Mouse (Mus musculus): ENCODE data around the gene Camta1. TPM values are rescaled to one million over a fixed set of nuclear protein-coding genes. Genes with fewer than 3 reads are reported as not detected.

Camta1 gene
- total RNA-seq, 2 experiments from 2014 or later, result 2.9 to 70.2 TPM

DNA sequence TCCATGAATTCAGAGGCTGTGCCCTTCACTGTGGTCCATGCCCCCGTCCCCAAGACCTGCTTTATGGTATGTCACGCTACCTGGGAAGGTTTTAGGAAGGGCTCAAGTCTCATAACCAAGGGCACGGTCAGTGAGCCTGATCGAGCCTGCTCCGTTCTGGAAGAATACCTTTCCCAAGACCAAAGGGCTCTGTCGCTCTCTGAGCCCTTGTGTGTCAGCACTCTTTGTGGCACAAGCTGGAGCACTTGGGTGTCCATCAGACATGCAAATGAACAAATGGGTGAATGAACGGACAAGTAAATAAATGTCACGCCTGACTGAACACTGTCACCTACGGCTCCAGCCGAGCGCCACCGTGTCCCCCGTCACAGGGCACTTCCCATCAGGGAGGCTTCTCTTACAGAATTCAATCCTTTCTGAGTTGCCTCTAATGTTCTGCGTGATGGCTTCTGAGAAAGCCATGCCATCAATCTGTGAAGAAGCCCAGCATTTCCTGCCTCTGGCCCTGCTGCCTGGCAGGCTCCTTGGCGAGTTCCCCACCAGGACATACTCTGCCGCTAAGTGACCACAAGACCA is 386.7 kb downstream of the Camta1 start:
- no peak for ATAC-seq (ENCODE audit: poor library complexity, severe bottlenecking)

DNA sequence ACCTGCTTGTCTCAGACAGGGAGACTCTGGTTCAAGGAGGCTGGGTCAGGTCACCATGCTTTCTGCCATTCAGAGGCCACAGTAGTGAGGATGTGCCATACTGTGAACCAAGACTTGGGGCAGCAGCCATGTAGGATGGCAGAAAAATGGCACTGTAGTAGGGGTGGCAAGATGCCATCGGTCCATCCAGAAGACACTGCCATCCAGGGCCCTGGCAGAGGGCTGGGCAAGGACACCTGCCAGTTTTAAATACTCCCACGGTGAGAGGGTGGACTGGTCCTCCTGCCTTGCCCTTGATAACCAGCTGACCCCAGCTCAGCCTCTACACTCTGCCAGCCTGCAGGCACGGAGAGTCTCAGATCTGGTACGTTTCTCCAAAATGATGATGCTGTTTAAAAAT is 389.8 kb downstream of the Camta1 start:
- no peak for ATAC-seq (ENCODE audit: poor library complexity, severe bottlenecking)

- ATAC-seq (ENCODE audit: poor library complexity, severe bottlenecking), result no peak
Observed at GRCm38 (mm10) chr4:151468381-151468780, 393.3 kb downstream of the Camta1 start.

GRCm38 (mm10) chr4:151458686-151459085 is 403.0 kb downstream of the Camta1 start:
- ATAC-seq (ENCODE audit: poor library complexity, severe bottlenecking), result no peak

GRCm38 (mm10) chr4:151454611-151455010 is 407.1 kb downstream of the Camta1 start:
- ATAC-seq (ENCODE audit: poor library complexity, severe bottlenecking), result no peak

- ATAC-seq (ENCODE audit: poor library complexity, severe bottlenecking), result no peak
Observed at GRCm38 (mm10) chr4:151454065-151454464, 407.6 kb downstream of the Camta1 start.

DNA sequence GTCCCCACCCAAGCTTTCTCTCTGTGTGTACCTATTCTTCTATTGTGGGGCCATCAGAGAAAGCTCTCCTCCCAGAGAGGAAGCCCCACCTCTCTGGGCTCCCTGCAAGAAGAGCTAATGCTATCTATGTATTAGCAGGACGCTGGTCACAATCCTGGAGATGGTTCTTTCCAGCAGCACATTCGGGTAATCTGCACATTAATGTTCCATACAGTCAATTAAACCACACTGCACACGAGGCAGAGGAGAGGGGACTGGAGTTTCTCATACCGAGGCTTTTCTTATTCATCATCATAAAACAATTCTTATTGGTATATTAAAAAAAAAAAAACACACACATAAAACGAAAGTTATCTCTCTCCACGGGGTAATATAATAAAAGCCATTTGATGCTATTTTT is 409.8 kb downstream of the Camta1 start:
- ATAC-seq (ENCODE audit: poor library complexity, severe bottlenecking), result no peak

- no peak for ATAC-seq (ENCODE audit: poor library complexity, severe bottlenecking)
Observed at GRCm38 (mm10) chr4:151449981-151450380, 411.7 kb downstream of the Camta1 start.

DNA sequence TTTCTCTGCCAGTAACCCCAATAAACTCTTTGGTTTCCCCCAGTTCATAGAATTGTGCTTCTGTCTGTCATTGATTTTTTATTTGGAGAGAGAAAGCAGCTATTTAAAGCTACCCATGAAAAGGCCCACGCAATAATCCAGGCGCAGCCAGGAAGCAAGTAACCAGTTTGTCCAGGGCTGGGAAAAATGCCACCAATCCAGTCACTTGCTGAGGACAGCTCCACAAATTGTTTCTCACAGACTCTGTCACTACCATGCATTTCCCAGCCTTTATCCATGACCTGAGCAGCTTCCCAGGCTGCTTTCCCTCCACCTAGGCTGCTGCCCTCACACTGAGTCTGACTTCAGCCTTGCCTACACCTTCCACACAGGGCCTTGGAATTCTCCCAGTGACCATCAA is 413.3 kb downstream of the Camta1 start:
- ATAC-seq (ENCODE audit: poor library complexity, severe bottlenecking), result no peak

- no peak for ATAC-seq (ENCODE audit: poor library complexity, severe bottlenecking)
Observed at GRCm38 (mm10) chr4:151444665-151445064, 417.0 kb downstream of the Camta1 start.

DNA sequence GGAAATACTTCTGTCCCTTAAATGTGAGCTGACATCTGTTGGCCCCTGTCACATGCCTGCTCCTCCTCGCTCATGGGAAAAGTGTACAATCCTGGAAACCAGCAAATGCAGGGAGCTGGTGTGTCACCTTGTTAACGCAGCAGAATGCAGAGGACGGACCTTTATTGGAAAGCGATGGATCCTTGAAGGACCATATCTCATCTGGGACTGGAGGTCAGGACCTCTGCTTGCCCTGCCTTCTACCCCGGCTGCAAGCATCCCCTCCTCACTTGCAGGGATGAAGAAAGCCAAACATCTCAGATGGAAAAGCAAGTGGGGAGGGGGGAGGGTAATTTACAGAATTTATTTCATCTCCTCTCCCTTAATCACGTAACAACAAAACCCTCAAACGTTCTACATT is 423.1 kb downstream of the Camta1 start:
- no peak for ATAC-seq (ENCODE audit: poor library complexity, severe bottlenecking)

DNA sequence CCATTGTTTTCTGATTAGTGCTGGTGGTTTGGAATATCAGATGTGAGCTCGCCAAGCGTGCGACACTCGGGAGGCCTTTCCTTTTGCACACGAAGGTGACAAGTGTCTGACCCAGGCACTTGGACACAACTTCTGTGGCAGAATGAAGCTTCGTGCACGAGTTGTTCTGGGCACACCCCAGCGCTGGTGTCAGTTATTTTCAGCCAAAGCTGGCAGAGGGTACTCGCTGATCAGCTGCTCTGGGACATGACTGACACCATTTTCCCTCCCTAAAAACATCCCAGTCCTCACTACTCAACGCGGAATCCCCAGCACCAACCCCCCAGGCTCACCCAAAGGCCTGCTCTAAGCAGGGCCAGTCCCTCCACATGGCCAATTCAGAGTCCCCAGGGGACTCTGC is 423.8 kb downstream of the Camta1 start:
- ATAC-seq (ENCODE audit: poor library complexity, severe bottlenecking), result no peak

GRCm38 (mm10) chr4:151425133-151425532 is 436.5 kb downstream of the Camta1 start:
- no peak for ATAC-seq (ENCODE audit: poor library complexity, severe bottlenecking)

- ATAC-seq (ENCODE audit: poor library complexity, severe bottlenecking), result no peak
Observed at GRCm38 (mm10) chr4:151422922-151423321, 438.8 kb downstream of the Camta1 start.

GRCm38 (mm10) chr4:151422361-151422760 is 439.3 kb downstream of the Camta1 start:
- no peak for ATAC-seq (ENCODE audit: poor library complexity, severe bottlenecking)

DNA sequence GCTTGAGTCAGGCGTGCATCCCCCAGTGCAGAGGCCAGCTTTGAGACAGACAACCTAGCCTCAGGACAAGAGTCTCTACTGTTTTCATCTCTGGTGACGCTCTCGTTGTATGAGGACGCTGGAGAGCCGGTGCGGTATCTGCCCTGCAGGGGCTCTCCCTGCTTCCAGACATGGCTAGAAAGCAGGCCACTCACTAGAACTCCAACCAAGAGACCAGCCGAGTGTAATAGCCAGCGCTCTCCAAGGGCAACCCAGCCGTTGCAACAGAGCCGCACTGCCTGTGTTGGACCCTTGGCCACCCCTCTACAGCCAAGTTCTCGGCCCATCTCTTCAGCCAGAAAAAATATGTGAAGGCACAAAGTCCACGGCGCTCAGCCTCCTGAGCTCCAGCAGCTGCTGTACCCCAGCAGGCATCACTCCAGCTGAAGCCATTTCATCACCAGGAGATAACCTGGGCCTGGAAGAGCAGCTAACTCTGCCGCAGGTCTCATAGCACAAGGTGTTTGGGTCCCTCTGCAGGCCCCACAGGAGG is 443.3 kb downstream of the Camta1 start:
- no peak for ATAC-seq (ENCODE audit: poor library complexity, severe bottlenecking)

- no peak for ATAC-seq (ENCODE audit: poor library complexity, severe bottlenecking)
Observed at GRCm38 (mm10) chr4:151415812-151416211, 445.9 kb downstream of the Camta1 start.

GRCm38 (mm10) chr4:151415376-151415775 is 446.3 kb downstream of the Camta1 start:
- ATAC-seq (ENCODE audit: poor library complexity, severe bottlenecking), result no peak

GRCm38 (mm10) chr4:151414952-151415351 is 446.7 kb downstream of the Camta1 start:
- ATAC-seq (ENCODE audit: poor library complexity, severe bottlenecking), result no peak

GRCm38 (mm10) chr4:151411641-151412061 is 450.0 kb downstream of the Camta1 start:
- no peak for ATAC-seq (ENCODE audit: poor library complexity, severe bottlenecking)

DNA sequence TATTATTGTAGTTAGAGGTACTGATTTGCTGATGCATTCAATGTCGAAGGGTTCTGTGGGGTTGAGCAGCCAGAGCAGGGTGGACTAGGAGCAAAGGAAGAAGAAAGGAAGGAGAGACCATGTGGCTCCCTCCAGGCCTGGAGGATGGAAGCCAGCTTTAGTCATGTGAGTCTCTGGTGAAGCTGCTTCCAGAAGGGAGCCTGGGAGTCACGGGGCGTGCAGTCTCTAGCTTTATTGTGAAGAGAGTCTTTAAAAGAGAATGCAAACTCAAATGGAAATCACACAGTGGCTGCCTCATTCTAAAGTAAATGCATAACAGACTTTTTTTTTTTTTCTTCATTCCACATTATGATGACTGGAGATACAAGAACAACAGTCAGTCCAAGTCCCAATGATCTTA is 450.7 kb downstream of the Camta1 start:
- no peak for ATAC-seq (ENCODE audit: poor library complexity, severe bottlenecking)

- ATAC-seq (ENCODE audit: poor library complexity, severe bottlenecking), result no peak
Observed at GRCm38 (mm10) chr4:151409291-151409690, 452.4 kb downstream of the Camta1 start.

DNA sequence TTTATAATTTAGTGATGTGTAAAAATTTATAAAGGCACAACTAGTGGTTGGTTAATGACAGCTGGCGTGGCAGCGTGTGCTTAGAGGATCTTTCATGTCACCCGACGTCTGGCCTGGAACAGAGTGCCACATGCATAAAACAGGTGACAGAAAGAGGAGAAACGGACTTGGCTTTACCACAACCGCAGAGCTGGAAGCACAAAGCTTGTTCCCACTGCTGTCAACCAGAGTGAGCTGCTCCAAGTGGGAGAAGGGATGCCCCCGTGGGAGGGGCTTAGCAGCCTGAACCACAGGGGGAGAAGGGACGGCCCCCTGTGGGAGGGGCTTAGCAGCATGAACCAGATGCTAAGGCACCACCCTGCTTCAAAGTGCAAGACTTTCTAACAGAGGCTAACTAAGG is 452.9 kb downstream of the Camta1 start:
- no peak for ATAC-seq (ENCODE audit: poor library complexity, severe bottlenecking)
